Mouse (Mus musculus) testis, adult 2 months (tissue): ENCODE results near the gene Rin3.

ENCODE experiments used
- CTCF ChIP-seq: fragments of 200-500 bp; IDR thresholded peaks from 2 replicates; pipeline ENCODE4 v1.5.1; 2012; ENCODE audit warnings: low read depth, mild to moderate bottlenecking, inconsistent platforms, low read length, moderate library complexity; ENCODE audit not compliant: control insufficient read depth, insufficient read depth, insufficient replicate concordance
- POLR2A ChIP-seq: fragments of 200-500 bp; IDR thresholded peaks from 2 replicates; pipeline ENCODE4 v1.6.1; 2012; ENCODE audit warnings: low read depth, mild to moderate bottlenecking, inconsistent platforms, low read length, moderate library complexity; ENCODE audit not compliant: control insufficient read depth

DNA sequence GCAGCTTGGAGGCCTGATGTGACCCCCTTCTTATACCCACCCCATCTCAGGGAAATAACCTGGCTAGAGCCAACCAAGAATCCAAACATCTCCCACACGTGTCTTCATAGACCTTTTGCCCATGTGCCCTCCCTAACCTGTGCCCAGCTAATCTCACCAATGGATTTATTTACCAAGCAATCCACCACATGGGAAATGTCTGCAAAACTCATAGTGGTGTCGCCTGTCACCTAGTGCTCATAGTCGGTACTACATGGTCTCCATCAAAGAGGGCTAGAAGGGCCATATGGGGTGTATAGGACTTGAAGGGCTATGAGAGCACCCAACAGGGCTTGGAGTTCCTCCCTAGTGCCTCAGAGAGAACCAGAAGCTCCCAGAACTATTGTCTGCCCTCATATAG lies 102.0 kb downstream of the Rin3 start:
- TF ChIP-seq CTCF = no peak
- no peak for TF ChIP-seq POLR2A
